Mouse (Mus musculus): ENCODE measurements around the gene Hdgf. TPM values are rescaled to one million over a fixed set of nuclear protein-coding genes. Genes with fewer than 3 reads are reported as not detected.

The Hdgf gene
- polyA plus RNA-seq, 1 experiment, result 200 TPM

- no peak for TF ChIP-seq SRF (IDR thresholded peaks at IDR 0.05; ENCODE audit: control insufficient read depth, insufficient read length, low read depth)
- TF ChIP-seq CEBPB (IDR thresholded peaks at IDR 0.05; ENCODE audit: insufficient read depth, poor library complexity, severe bottlenecking), result no peak
- TF ChIP-seq TCF12 (IDR thresholded peaks at IDR 0.05; ENCODE audit: insufficient read depth, poor library complexity, severe bottlenecking), result no peak
- no peak for TF ChIP-seq POLR2AphosphoS2 (IDR thresholded peaks at IDR 0.05; ENCODE audit: insufficient read length, low read depth)
- TF ChIP-seq REST (IDR thresholded peaks at IDR 0.05; ENCODE audit: insufficient read depth, insufficient read length), result no peak
- TF ChIP-seq POLR2A (IDR thresholded peaks at IDR 0.05; ENCODE audit: insufficient read length, low read depth), result no peak
- no peak for TF ChIP-seq MYOG (IDR thresholded peaks at IDR 0.05; ENCODE audit: control insufficient read depth in 1 of 3, insufficient read depth in 1 of 3, insufficient read length in 2 of 3, low read depth in 2 of 3)
- no peak for TF ChIP-seq TCF3 (IDR thresholded peaks at IDR 0.05; ENCODE audit: insufficient read length, low read depth)
- no peak for TF ChIP-seq E2F4 (IDR thresholded peaks at IDR 0.05; ENCODE audit: insufficient read depth)
- Histone ChIP-seq H3K4me2 (ENCODE audit: low read depth) (peak overlapping the region; percentile 100), H3K27me3 (ENCODE audit: control insufficient read depth, insufficient read depth, insufficient read length) (no peaks in the 10 kb centered on the region), H3K4me3 (peak overlapping the region; percentile 46), H3ac (ENCODE audit: control insufficient read depth, insufficient read length) (peak overlapping the region; percentile 48), H3K36me3 (ENCODE audit: control insufficient read depth, insufficient read depth) (peaks cover 40% of the 10 kb centered on the region), H3K79me2 (ENCODE audit: control insufficient read depth, insufficient read depth) (peaks cover 15% of the 10 kb centered on the region)
These were observed 14.3 kb downstream of the Hdgf start for GRCm38 (mm10) chr3:87920270-87920943.

GRCm38 (mm10) chr3:87924996-87925395 is 18.9 kb downstream of the Hdgf start:
- no peak overlapping the region for H3K4me3 ChIP-seq
- no peak overlapping the region for H3K4me2 ChIP-seq (ENCODE audit: low read depth)
- peaks cover 40% of the 10 kb centered on the region for H3K36me3 ChIP-seq (ENCODE audit: control insufficient read depth, insufficient read depth)
- H3ac ChIP-seq (ENCODE audit: control insufficient read depth, insufficient read length), result no peak overlapping the region
- no peaks in the 10 kb centered on the region for H3K27me3 ChIP-seq (ENCODE audit: control insufficient read depth, insufficient read depth, insufficient read length)
- H3K79me2 ChIP-seq (ENCODE audit: control insufficient read depth, insufficient read depth), result peaks cover 28% of the 10 kb centered on the region
- TF ChIP-seq POLR2A (IDR thresholded peaks at IDR 0.05; ENCODE audit: insufficient read length, low read depth) (no peak), POLR2AphosphoS2 (IDR thresholded peaks at IDR 0.05; ENCODE audit: insufficient read length, low read depth) (peak; percentile 53), MYOG (IDR thresholded peaks at IDR 0.05; ENCODE audit: control insufficient read depth in 1 of 3, insufficient read depth in 1 of 3, insufficient read length in 2 of 3, low read depth in 2 of 3) (no peak), MAX (IDR thresholded peaks at IDR 0.05; ENCODE audit: low read depth) (no peak), REST (IDR thresholded peaks at IDR 0.05; ENCODE audit: insufficient read depth, insufficient read length) (no peak), E2F4 (IDR thresholded peaks at IDR 0.05; ENCODE audit: insufficient read depth) (no peak), CEBPB (IDR thresholded peaks at IDR 0.05; ENCODE audit: insufficient read depth, poor library complexity, severe bottlenecking) (no peak)

DNA sequence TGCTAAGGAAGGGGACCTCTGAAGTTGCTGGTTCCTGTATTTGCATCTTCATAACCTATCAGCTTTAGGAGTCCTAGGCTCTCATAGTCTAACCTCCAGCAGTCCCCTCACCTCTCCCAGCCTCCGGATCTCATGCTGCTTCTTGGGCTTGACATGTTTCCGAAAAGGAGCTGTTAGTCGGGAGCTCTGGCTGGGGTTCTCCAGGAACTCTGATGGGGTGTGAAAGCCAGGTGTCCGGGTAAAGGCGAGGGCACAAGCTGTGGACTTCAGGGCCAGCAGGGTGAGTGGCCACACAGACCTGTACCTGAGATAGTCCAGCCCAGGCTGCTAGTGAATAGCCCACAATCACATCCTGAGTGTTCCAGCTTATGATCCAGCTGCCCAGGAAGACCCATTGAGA is 21.3 kb downstream of the Hdgf start:
- Histone ChIP-seq H3K27me3 (ENCODE audit: control insufficient read depth, insufficient read depth, insufficient read length) (no peaks in the 10 kb centered on the region), H3K4me3 (no peak overlapping the region), H3ac (ENCODE audit: control insufficient read depth, insufficient read length) (no peak overlapping the region), H3K36me3 (ENCODE audit: control insufficient read depth, insufficient read depth) (peaks cover 43% of the 10 kb centered on the region), H3K79me2 (ENCODE audit: control insufficient read depth, insufficient read depth) (peaks cover 37% of the 10 kb centered on the region), H3K4me2 (ENCODE audit: low read depth) (no peak overlapping the region)
- TF ChIP-seq POLR2AphosphoS2 (IDR thresholded peaks at IDR 0.05; ENCODE audit: insufficient read length, low read depth) (peak; percentile 62), SRF (IDR thresholded peaks at IDR 0.05; ENCODE audit: control insufficient read depth, insufficient read length, low read depth) (no peak)

DNA sequence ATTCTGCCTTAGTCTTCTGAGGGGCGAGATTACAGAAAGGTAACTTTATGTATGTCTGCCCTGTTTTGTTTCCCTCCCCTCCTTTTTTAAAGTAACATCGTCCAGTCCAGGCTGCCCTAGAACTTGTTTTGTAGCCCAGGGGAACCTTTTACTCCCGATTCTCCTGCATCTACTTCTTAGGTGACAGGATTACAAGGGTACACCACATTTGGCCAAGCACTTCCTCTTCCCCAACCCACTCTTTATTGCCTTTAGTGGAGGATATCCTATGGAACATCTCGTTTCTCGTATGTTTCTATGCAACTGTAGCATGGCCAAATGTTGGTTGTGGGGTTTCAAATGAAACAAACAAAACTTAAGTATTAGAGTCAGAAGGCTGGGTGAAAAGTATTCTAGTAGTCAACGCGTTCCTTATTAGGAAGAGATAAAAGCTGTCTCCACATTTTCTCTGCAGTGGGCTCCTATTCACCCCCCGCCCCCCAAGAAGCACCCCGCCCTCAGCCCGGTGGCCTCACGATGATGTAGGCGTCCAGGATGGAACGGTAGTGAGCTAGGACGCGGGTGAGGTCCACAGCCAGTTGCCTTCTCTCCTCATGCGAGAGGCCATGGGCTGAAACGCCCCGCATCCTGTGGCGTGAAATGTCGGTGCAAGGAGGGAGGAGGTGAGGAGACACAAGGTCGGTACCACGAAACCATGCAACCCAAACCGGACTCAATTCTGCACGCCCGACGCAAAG is 23.4 kb downstream of the Hdgf start:
- Histone ChIP-seq H3K79me2 (ENCODE audit: control insufficient read depth, insufficient read depth) (peaks cover 55% of the 10 kb centered on the region), H3K4me2 (ENCODE audit: low read depth) (peak overlapping the region; percentile 100), H3K27me3 (ENCODE audit: control insufficient read depth, insufficient read depth, insufficient read length) (no peaks in the 10 kb centered on the region), H3ac (ENCODE audit: control insufficient read depth, insufficient read length) (peak overlapping the region; percentile 79), H3K4me3 (peak overlapping the region; percentile 96), H3K36me3 (ENCODE audit: control insufficient read depth, insufficient read depth) (peaks cover 28% of the 10 kb centered on the region)
- TF ChIP-seq MYOG (IDR thresholded peaks at IDR 0.05; ENCODE audit: control insufficient read depth in 1 of 3, insufficient read depth in 1 of 3, insufficient read length in 2 of 3, low read depth in 2 of 3) (no peak), CEBPB (IDR thresholded peaks at IDR 0.05; ENCODE audit: insufficient read depth, poor library complexity, severe bottlenecking) (no peak), POLR2A (IDR thresholded peaks at IDR 0.05; ENCODE audit: insufficient read length, low read depth) (no peak), MAX (IDR thresholded peaks at IDR 0.05; ENCODE audit: low read depth) (no peak), POLR2AphosphoS2 (IDR thresholded peaks at IDR 0.05; ENCODE audit: insufficient read length, low read depth) (no peak), TCF3 (IDR thresholded peaks at IDR 0.05; ENCODE audit: insufficient read length, low read depth) (no peak), REST (IDR thresholded peaks at IDR 0.05; ENCODE audit: insufficient read depth, insufficient read length) (no peak), E2F4 (IDR thresholded peaks at IDR 0.05; ENCODE audit: insufficient read depth) (no peak), TCF12 (IDR thresholded peaks at IDR 0.05; ENCODE audit: insufficient read depth, poor library complexity, severe bottlenecking) (no peak), MYOD1 (IDR thresholded peaks at IDR 0.05; ENCODE audit: control insufficient read depth in 1 of 3, insufficient read length in 2 of 3, low read depth in 2 of 3) (no peak)

DNA sequence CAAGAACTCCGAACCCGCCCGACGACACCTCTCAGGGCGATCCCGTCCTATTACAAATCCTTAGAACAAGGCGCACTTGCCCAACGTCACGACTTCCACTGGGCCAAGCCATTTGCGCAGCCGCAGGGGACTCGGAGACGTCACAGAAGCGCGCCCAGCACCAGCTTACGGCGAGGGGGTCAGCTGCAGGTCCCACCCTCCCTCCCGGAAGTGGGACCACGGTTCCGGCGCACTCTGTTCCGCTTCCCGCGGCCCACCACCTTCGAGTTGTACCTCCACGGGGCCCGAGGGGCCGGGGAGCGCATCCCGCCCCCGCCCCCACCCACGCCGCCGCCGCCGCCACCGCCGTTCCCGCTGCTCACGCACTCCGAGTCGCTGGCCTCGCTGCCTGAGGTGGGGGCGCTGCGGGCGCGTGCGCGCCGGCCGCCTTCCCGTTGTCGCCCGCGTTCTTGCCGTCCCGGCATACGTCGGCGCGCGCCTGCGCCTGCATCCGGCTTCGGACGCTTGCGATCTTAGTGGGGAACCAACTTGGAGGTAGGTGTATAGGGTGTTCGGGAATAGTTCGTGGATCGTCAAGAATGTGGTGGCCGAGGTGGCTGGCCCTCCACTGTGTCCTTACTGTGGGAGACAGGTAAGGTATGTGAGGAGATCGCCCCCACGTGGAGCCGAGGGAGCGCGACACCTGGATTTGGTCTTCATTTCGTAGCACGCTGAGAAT is 24.1 kb downstream of the Hdgf start, which contains the start of the genes Isg20l2 and Rrnad1:
Gene Isg20l2, plus strand, starts transcription at position 237 of the 718 bp plus-strand sequence.
Gene Rrnad1, minus strand, starts transcription at position 640 of the 718 bp plus-strand sequence.
- H3ac ChIP-seq (ENCODE audit: control insufficient read depth, insufficient read length), result peak within 1 kb of the TSS; percentile 79
- TF ChIP-seq POLR2AphosphoS2 (IDR thresholded peaks at IDR 0.05; ENCODE audit: insufficient read length, low read depth) (peak; percentile 93), TCF3 (IDR thresholded peaks at IDR 0.05; ENCODE audit: insufficient read length, low read depth) (no peak), REST (IDR thresholded peaks at IDR 0.05; ENCODE audit: insufficient read depth, insufficient read length) (no peak), CEBPB (IDR thresholded peaks at IDR 0.05; ENCODE audit: insufficient read depth, poor library complexity, severe bottlenecking) (no peak), TCF12 (IDR thresholded peaks at IDR 0.05; ENCODE audit: insufficient read depth, poor library complexity, severe bottlenecking) (no peak), E2F4 (IDR thresholded peaks at IDR 0.05; ENCODE audit: insufficient read depth) (no peak), MYOG (IDR thresholded peaks at IDR 0.05; ENCODE audit: control insufficient read depth in 1 of 3, insufficient read depth in 1 of 3, insufficient read length in 2 of 3, low read depth in 2 of 3) (peak in 2 of 3 experiments; percentile 53 to 64), MAX (IDR thresholded peaks at IDR 0.05; ENCODE audit: low read depth) (no peak), SRF (IDR thresholded peaks at IDR 0.05; ENCODE audit: control insufficient read depth, insufficient read length, low read depth) (peak; percentile 89), USF1 (IDR thresholded peaks at IDR 0.05; ENCODE audit: low read depth) (no peak), POLR2A (IDR thresholded peaks at IDR 0.05; ENCODE audit: insufficient read length, low read depth) (peak; percentile 79), MYOD1 (IDR thresholded peaks at IDR 0.05; ENCODE audit: control insufficient read depth in 1 of 3, insufficient read length in 2 of 3, low read depth in 2 of 3) (peak in 1 of 3 experiments; percentile 13)
- H3K27me3 ChIP-seq (ENCODE audit: control insufficient read depth, insufficient read depth, insufficient read length), result no peaks in the 10 kb centered on the region
- peaks cover 25% of the 10 kb centered on the region for H3K36me3 ChIP-seq (ENCODE audit: control insufficient read depth, insufficient read depth)
- H3K79me2 ChIP-seq (ENCODE audit: control insufficient read depth, insufficient read depth), result peaks cover 55% of the 10 kb centered on the region
- peak within 1 kb of the TSS; percentile 100 for H3K4me2 ChIP-seq (ENCODE audit: low read depth)
- peak within 1 kb of the TSS; percentile 96 for H3K4me3 ChIP-seq
